Mouse (Mus musculus): ENCODE measurements at regions not wholly inside any gene's neighbourhood (a gene's known extent, or its start where the extent isn't known, plus 50 kb on each side); places are given as distances from the start of the nearest gene placed in this dataset.

DNA sequence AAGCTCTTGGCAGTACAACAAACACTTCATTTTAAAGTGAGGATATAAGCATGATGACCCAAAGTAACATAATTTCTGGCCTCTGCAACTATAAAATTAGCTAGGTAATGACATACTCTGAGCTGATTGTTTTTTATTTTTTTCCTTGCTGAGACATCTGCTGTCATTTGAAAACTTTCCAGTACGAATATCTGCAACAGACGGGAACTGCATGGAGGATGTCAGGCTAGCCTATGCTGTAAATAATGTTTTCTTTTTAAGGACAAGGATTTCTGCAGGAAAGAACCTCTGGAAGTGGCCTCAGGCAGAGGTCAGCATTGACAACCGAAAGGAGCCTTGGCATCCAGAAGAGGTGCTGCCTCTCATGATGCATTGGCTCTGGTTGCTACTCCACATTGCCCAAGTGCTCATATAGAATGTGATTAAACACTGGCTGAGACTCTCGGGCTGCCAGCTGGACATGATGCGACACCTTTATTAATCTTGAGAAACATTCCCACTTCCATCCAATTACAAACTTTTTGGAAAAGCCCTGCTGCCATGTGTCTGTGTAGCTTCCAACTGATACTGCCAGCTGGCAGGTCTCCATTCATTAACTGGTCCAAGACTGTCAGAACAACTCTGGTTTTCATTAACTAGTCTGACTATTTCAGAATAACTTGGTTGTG, 837.9 kb downstream of the Ryr2 start:
- no peak for TF ChIP-seq CTCF (IDR thresholded peaks at IDR 0.05; ENCODE audit: low read depth, low read length)
- TF ChIP-seq EP300 (IDR thresholded peaks at IDR 0.05; ENCODE audit: insufficient read depth, low read depth, low read length), result no peak
- no peak for TF ChIP-seq POLR2A (IDR thresholded peaks at IDR 0.05; ENCODE audit: insufficient read depth, low read length)

Data from ES-Bruce4 (cell line).